Mouse (Mus musculus): ENCODE measurements at regions not wholly inside any gene's neighbourhood (a gene's known extent, or its start where the extent isn't known, plus 50 kb on each side); places are given as distances from the start of the nearest gene placed in this dataset.
"Not testable (repeated sequence)": the region's sequence is repeated elsewhere in the genome, so short reads cannot be mapped to it uniquely, and the experiment has no call there.

- no peak for DNase-seq (ENCODE audit: low spot score)
These were observed 376.3 kb downstream of the Fbxo8 start for GRCm38 (mm10) chr8:56927166-56927565.

- peak; percentile 81 for DNase-seq (ENCODE audit: low spot score)
These were observed 378.2 kb downstream of the Fbxo8 start for GRCm38 (mm10) chr8:56929076-56929475.

DNA sequence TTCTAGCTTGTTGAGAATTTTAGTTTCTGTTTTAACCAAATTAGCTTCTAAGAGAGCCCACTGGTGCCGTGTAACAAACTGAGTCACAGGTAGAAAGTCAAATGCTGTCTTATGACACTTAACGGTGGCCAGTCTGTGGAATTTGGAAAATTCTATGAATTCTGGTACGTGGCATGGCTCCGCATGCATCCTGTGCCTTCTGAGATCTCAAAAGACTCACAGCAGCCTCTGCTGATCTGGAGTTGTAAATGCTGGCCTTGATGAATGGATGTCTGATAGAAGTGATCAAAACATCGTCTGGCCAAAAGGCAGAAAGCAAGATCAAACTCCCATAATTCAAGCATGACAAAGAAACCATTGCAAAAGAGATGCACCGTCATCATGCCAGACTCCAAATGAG is 381.5 kb downstream of the Fbxo8 start:
- DNase-seq (ENCODE audit: low spot score) = peak; percentile 53

DNA sequence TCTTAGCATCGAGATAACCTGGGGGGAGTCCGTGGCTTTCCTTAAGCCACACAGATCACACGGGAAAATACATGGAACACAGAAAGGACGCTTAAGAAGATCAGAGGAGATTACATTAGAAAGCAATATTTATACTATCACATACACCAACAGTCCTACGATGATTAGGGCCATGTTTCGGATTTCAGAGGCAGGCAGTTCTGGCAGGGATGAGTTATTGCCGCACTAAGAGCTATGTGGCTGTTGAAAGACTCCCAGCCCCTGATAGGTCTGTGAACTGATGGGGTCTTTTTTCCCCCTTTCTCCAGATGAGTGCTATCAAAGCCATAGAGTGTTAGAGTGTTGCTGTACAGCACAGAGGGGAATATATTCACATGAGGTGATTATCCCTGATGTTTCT is 358.6 kb upstream of the Hand2 start:
- no peak for DNase-seq (ENCODE audit: low spot score)

DNA sequence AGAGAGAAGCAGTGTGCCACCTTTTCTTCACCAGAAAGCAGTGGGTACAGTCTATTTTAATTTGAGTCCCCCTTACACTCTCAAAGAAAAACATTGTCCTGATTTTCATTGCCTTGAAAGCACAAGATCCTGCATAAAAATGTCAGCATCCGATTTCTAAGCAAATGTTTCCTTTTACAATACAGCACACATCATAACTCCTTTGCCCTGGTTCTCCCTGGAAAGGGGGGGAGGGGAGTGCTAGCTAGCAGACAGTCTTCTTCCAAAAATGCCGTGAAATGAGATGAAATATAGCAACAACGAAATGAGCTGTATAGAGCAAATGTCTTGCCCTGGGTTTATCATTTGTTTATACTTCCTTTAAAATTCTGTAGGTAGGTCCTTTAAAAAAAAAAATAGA is 350.5 kb upstream of the Hand2 start:
- DNase-seq (ENCODE audit: low spot score) = no peak

DNA sequence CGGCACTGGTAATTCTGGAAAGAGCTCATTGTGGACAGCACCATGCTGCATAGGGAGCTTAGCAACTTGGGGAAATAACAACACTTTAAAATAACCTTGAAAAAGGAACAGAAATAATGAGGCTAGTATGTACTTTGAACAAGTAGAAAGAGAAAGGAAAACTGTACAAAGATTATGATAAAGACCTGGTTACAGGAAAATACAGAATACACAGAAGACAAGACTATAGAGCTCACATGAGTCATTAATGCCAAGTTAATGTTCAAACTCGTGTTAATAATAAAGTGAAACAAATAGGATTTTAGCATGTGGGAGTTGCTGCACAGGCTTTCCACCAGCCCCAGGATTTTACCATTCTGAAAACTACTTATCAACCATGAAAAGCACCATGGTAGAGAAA is 341.8 kb upstream of the Hand2 start:
- DNase-seq (ENCODE audit: low spot score) = no peak

DNA sequence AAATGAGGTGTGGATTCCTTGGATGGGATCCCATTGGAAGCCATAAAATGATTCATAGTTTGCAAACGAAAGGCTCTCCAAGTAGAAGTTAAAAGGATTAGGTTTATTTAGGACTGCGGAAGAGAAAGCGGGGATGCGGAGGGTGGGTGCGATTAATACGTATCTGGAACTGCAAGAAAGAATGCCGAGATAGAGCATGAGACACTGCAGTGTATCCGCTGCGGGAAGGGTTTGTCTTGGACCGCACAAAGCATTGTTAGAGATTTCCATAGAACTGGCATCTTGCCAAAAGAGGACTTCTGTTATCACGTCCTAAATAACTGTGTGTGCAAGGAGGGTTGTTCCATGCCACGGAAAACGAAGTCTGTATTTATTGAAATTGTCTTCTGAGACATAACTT is 341.4 kb upstream of the Hand2 start:
- DNase-seq (ENCODE audit: low spot score) = peak; percentile 60

GRCm38 (mm10) chr8:57010318-57011024 is 310.3 kb upstream of the Hand2 start:
- DNase-seq (ENCODE audit: low spot score) = no peak

DNA sequence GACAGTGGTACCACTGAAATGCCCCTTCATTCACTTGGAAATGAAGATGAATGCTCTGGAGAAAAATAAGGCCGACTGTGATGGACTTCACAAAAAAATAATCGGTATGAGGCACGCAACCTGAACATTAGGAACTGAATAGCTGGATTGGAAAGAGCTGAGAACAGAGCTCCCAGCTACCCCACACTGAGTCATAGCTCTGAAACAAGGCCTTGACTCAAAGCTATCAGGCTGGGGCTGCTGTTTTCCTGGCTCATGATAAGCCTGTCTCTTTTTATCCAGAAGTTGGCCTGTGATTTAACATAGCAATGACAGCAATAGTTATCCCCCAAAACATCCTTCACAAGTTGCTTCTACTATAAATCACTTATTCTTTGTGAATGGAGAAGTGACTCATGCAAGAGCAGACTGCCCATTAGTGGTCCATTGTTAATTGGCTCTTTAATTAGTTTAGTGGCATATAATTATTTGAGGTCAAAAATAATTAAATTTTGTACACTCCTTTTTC is 306.9 kb upstream of the Hand2 start:
- DNase-seq (ENCODE audit: low spot score) = peak; percentile 85

GRCm38 (mm10) chr8:57016329-57016728 is 304.5 kb upstream of the Hand2 start:
- no peak for DNase-seq (ENCODE audit: low spot score)

DNA sequence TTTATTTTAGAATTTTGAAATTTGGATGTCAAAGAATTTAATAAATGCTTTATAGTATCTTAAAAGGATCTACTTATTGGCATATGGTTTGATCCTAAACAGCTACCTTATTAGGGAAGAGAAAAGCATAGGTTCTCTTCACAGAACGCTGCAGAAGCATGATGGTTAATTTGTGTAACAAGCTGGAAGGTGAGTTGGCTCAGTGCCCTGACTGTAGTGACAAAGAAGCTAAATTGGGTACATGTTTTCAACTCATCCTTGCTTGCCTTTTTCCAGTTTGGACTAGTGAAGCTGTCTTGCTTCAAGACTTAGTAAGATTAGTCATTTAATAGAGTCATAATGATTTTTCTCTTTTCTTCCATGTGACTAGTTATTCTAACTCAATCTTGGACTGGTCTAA is 292.7 kb upstream of the Hand2 start:
- not testable (repeated sequence) for DNase-seq (ENCODE audit: low spot score)

DNA sequence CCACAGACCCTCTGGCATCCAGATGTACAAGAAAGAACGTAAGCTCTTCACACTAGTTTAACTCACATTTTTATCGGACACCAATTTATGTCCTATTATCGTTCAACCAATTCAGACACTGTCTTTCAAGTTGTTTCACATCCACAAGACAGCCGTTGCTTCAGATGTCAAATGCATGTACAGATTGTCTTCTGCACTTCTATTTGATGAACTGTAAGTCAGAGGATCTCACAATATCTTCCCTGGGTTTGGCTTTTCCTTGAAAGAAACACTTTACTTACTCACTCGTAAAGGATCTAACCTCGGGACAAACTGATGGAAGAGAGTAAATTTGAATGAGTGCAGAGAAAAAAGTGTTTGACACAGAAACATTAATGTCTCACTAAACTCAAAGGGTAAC is 272.3 kb upstream of the Hand2 start:
- DNase-seq (ENCODE audit: low spot score) = no peak

- DNase-seq (ENCODE audit: low spot score) = no peak
These were observed 271.9 kb upstream of the Hand2 start for GRCm38 (mm10) chr8:57048909-57049308.

DNA sequence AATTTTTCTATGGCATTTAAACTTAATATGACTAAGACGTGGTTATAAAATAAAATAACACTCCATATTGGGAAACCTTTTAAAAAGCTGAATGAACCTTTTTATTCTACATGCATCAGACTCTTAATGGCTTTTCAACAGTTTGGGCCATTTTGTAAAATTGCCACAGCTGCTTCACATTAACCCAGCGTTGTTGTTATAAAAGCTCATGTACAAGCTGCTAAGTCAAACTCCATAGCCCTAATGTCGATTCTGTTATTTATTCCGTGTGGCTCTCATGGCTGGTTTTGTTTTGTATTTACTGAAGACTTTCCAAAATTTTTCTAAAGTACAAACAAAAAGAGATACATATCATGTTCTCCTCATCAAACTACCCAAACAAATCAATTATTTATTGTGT is 268.1 kb upstream of the Hand2 start:
- DNase-seq (ENCODE audit: low spot score) = no peak

DNA sequence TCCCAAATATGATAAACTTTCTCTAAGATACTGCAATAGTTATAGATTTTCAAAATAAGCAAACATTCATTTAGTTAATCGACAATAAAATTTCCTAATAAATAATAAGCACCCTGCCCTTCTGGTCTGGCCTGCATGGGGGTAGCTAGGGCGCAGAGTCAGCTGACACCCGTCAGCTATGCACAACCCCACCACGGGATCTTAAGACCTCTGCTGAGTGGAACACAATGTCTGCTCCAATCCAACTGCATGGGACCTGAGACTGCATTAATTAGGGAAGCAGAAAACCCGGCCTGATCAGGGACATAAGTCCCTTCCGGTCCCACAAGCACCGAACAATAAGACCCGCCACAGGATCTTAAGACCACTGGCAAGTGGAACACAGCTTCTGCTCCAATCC is 243.8 kb upstream of the Hand2 start:
- no peak for DNase-seq (ENCODE audit: low spot score)

DNA sequence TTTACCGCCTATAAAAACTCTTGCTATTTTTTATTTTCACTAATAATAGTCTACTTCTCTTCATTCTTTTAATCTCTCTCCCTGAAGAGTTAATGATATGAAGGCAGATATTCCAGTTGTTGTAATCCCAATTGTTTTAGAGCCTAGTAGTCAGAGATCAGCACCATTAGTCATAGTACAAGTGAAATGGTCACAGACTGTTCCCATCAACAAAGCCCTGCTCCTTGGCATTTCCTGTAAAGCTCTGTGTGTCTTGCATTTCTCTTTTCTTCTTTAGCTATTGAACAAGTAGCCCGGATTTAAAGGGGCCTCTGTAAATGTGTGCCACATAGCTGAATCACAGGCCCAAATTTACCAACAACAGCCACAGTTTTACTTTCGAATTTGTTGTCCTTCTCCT is 234.0 kb upstream of the Hand2 start:
- DNase-seq (ENCODE audit: low spot score) = no peak

GRCm38 (mm10) chr8:57092403-57092802 is 228.4 kb upstream of the Hand2 start:
- no peak for DNase-seq (ENCODE audit: low spot score)

GRCm38 (mm10) chr8:57095169-57095568 is 225.6 kb upstream of the Hand2 start:
- no peak for DNase-seq (ENCODE audit: low spot score)

GRCm38 (mm10) chr8:57110765-57111402 is 209.9 kb upstream of the Hand2 start:
- not testable (repeated sequence) for DNase-seq (ENCODE audit: low spot score)

DNA sequence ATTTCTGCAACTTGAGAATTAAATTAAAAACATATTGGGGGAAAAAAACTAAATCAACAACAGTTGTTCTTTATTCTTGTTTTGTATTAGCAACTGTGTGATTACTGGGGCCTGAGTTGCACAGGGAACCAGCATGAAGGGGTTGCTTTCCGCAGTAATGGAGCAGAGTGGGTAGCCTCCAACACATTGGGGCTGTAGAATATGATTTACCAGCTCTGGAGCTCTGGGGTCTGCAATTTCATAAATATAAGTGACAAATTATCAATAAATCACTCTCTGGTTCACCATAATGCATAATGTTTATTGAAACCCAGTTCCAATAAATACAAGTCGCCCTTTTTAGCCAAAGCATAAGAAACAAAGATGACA is 209.4 kb upstream of the Hand2 start:
- DNase-seq (ENCODE audit: low spot score) = no peak

DNA sequence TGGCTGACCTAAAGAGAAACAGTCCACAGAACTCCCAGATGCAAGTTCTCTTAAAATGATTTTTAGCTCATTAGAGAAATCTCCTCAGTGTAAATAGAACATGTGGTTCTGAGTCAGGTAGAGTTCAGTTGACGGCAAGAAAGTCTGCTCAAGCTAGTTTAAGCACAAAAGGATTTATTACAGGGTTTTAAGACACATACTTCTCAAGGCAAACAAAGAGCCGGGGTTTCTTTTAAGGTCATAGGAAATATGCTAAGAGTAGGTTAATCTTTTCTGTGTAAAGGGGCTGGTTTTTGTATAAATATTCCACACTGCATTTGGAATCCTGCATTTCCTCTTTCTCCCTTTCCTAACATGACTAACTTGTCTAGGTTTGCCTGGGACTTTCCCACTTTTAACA is 206.9 kb upstream of the Hand2 start:
- no peak for DNase-seq (ENCODE audit: low spot score)

DNA sequence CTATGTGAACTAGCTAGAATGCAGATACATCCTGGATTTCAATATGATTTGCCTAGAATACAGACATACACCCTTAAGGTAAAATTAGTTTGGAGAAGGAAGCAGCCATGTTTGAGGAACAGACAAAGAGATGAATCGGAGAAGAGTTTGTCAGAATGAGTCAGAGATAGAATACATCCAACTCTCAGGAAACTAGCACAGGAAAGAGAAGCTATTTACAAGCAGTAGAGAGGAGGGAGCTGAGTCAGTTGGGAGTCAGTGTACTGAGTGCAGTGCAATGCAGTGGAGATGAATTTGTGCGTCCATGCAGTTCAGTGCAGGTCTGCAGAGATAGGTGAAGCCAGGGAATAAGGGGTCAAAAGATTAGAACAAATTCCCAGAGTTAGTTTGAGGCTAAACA is 205.5 kb upstream of the Hand2 start:
- no peak for DNase-seq (ENCODE audit: low spot score)

DNA sequence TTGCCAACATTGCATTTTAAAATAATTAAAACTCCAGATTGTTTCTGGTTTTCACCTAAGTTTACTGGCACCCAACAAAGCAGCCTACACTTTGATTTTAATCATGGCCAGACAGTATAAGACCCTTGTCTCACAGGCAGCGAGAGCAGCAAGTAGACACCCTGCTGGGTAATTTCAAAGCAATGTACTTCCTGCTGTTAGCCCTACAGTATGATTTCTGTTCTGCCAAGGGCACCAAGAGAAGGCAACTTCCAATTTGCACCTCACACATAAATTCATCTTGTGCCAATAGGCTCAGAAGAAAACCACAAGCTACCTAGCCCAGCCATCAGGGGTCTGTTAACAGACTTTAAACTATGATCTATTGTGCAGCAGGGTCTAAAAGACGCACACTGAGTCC is 186.7 kb upstream of the Hand2 start:
- no peak for DNase-seq (ENCODE audit: low spot score)

GRCm38 (mm10) chr8:57134726-57135125 is 186.1 kb upstream of the Hand2 start:
- no peak for DNase-seq (ENCODE audit: low spot score)

Measured in MN1 (cell line).